Mouse (Mus musculus) limb, embryonic 13.5 days (tissue): ENCODE data around the gene Kcnmb2. TPM values are rescaled to one million over a fixed set of nuclear protein-coding genes. Genes with fewer than 3 reads are reported as not detected.

Source experiments
- ATAC-seq: fragments of 200-750 bp; cut with Nextera tagmentation; 2 replicates; pipeline ENCODE4 v1.8.0; 2017; ENCODE audit warnings: low read depth, moderate number of reproducible peaks, moderate TSS enrichment; ENCODE audit not compliant: low FRiP score
- H3K27ac ChIP-seq: fragments of 300-500 bp; sonication (generic); 2 replicates; pipeline ENCODE4 v1.5.1; 2015; ENCODE audit warnings: inconsistent platforms, mild to moderate bottlenecking, moderate library complexity
- H3K27me3 ChIP-seq: fragments of 300-500 bp; sonication (generic); 2 replicates; pipeline ENCODE4 v1.6.1; 2015; ENCODE audit warnings: mild to moderate bottlenecking, inconsistent platforms
- H3K36me3 ChIP-seq: fragments of 300-500 bp; sonication (generic); 2 replicates; pipeline ENCODE4 v1.6.1; 2015; ENCODE audit warnings: inconsistent platforms, mild to moderate bottlenecking, moderate library complexity
- H3K4me1 ChIP-seq: fragments of 300-500 bp; sonication (generic); 2 replicates; pipeline ENCODE4 v1.6.1; 2015; ENCODE audit warnings: inconsistent platforms
- H3K4me2 ChIP-seq: fragments of 300-500 bp; sonication (generic); replicated peaks from 2 replicates; pipeline ENCODE4 v1.6.1; 2015; ENCODE audit warnings: inconsistent platforms, mild to moderate bottlenecking, moderate library complexity
- H3K4me3 ChIP-seq: fragments of 300-500 bp; sonication (generic); 2 replicates; pipeline ENCODE4 v1.5.1; 2015; ENCODE audit warnings: moderate library complexity, mild to moderate bottlenecking, inconsistent platforms
- H3K9ac ChIP-seq: fragments of 300-500 bp; sonication (generic); 2 replicates; pipeline ENCODE4 v1.6.1; 2015; ENCODE audit warnings: mild to moderate bottlenecking, inconsistent platforms
- H3K9me3 ChIP-seq: fragments of 300-500 bp; sonication (generic); 2 replicates; pipeline ENCODE4 v1.6.1; 2016; ENCODE audit warnings: inconsistent platforms
- WGBS: fragments of 180-500 bp; shearing (Covaris S2); methylation state at CpG from one replicate; pipeline ENCODE4 v1.1.7; 2015; 5-methylcytosine and 5-hydroxymethylcytosine counted together
- polyA plus RNA-seq: library from polyadenylated mRNA; unstranded; fragments of >200 nt; fragmentation: Nextera tagmentation; extraction: Ambion mirVana; gene quantifications from 2 replicates; pipeline ENCODE4 v1.2.1, GENCODE M21; 2015

Gene Kcnmb2
- polyA plus RNA-seq, 1 experiment from 2014 or later: 1.0 TPM

- no peak for ATAC-seq
- 14% methylated on average over 6 of the region's 6 CpGs for WGBS
Observed at GRCm38 (mm10) chr3:31941478-31941877, 39.2 kb downstream of the Kcnmb2 start.

GRCm38 (mm10) chr3:31954213-31954612, 51.9 kb downstream of the Kcnmb2 start:
- Histone ChIP-seq H3K4me2 (no peak overlapping the region), H3K4me1 (no peaks in the 10 kb centered on the region), H3K4me3 (no peak overlapping the region), H3K9me3 (no peaks in the 10 kb centered on the region), H3K27ac (no peak overlapping the region), H3K36me3 (no peaks in the 10 kb centered on the region), H3K9ac (no peak overlapping the region), H3K27me3 (no peaks in the 10 kb centered on the region)
- 73% methylated on average over 3 of the region's 3 CpGs for WGBS
- ATAC-seq: no peak

More at GRCm38 (mm10) chr3:31941478-31941877, 39.2 kb downstream of the Kcnmb2 start:
- H3K4me1 ChIP-seq: no peaks in the 10 kb centered on the region
- H3K4me3 ChIP-seq: no peak overlapping the region
- H3K4me2 ChIP-seq: no peak overlapping the region
- H3K9ac ChIP-seq: no peak overlapping the region
- no peaks in the 10 kb centered on the region for H3K27me3 ChIP-seq
- no peak overlapping the region for H3K27ac ChIP-seq
- no peaks in the 10 kb centered on the region for H3K36me3 ChIP-seq
- H3K9me3 ChIP-seq: no peaks in the 10 kb centered on the region

- no peak overlapping the region for H3K4me2 ChIP-seq
- no peaks in the 10 kb centered on the region for H3K27me3 ChIP-seq
- 64% methylated on average over 2 of the region's 2 CpGs for WGBS
- H3K27ac ChIP-seq: no peak overlapping the region
- H3K9ac ChIP-seq: no peak overlapping the region
- H3K36me3 ChIP-seq: no peaks in the 10 kb centered on the region
- no peak overlapping the region for H3K4me3 ChIP-seq
- no peak for ATAC-seq
- no peaks in the 10 kb centered on the region for H3K4me1 ChIP-seq
- H3K9me3 ChIP-seq: no peaks in the 10 kb centered on the region
Observed at GRCm38 (mm10) chr3:31955004-31955403, 52.7 kb downstream of the Kcnmb2 start.

- H3K4me2 ChIP-seq: no peak overlapping the region
- 64% methylated on average over 5 of the region's 5 CpGs for WGBS
- no peaks in the 10 kb centered on the region for H3K4me1 ChIP-seq
- H3K9ac ChIP-seq: no peak overlapping the region
- no peaks in the 10 kb centered on the region for H3K36me3 ChIP-seq
- H3K9me3 ChIP-seq: no peaks in the 10 kb centered on the region
- no peak overlapping the region for H3K27ac ChIP-seq
- no peak overlapping the region for H3K4me3 ChIP-seq
- H3K27me3 ChIP-seq: no peaks in the 10 kb centered on the region; the same call in 1 of the 2 replicates
- no peak for ATAC-seq
Observed at GRCm38 (mm10) chr3:31959821-31960220, 57.5 kb downstream of the Kcnmb2 start.

GRCm38 (mm10) chr3:31961175-31961574, 58.9 kb downstream of the Kcnmb2 start:
- WGBS: 76% methylated on average over 3 of the region's 3 CpGs
- no peak for ATAC-seq

GRCm38 (mm10) chr3:31963076-31963475, 60.8 kb downstream of the Kcnmb2 start:
- Histone ChIP-seq H3K4me3 (no peak overlapping the region), H3K9me3 (no peaks in the 10 kb centered on the region), H3K27me3 (peaks cover 6% of the 10 kb centered on the region; the same call in 1 of the 2 replicates), H3K27ac (no peak overlapping the region), H3K4me1 (no peaks in the 10 kb centered on the region), H3K4me2 (no peak overlapping the region), H3K36me3 (no peaks in the 10 kb centered on the region), H3K9ac (no peak overlapping the region)
- WGBS: 91% methylated on average over 3 of the region's 3 CpGs
- no peak for ATAC-seq

More at GRCm38 (mm10) chr3:31961175-31961574, 58.9 kb downstream of the Kcnmb2 start:
- Histone ChIP-seq H3K27ac (no peak overlapping the region), H3K4me2 (no peak overlapping the region), H3K27me3 (peaks cover under 1% of the 10 kb centered on the region; the same call in 1 of the 2 replicates), H3K36me3 (no peaks in the 10 kb centered on the region), H3K4me1 (no peaks in the 10 kb centered on the region), H3K9me3 (no peaks in the 10 kb centered on the region), H3K4me3 (no peak overlapping the region), H3K9ac (no peak overlapping the region)

GRCm38 (mm10) chr3:31979661-31980060, 77.4 kb downstream of the Kcnmb2 start:
- no peak overlapping the region for H3K9ac ChIP-seq
- no peak overlapping the region for H3K27ac ChIP-seq
- no peaks in the 10 kb centered on the region for H3K4me1 ChIP-seq
- H3K36me3 ChIP-seq: no peaks in the 10 kb centered on the region
- H3K4me2 ChIP-seq: no peak overlapping the region
- no peak for ATAC-seq
- H3K4me3 ChIP-seq: no peak overlapping the region
- no peaks in the 10 kb centered on the region for H3K27me3 ChIP-seq
- WGBS: 11% methylated on average over 3 of the region's 3 CpGs
- H3K9me3 ChIP-seq: no peaks in the 10 kb centered on the region

- 41% methylated on average over 5 of the region's 5 CpGs for WGBS
Observed at GRCm38 (mm10) chr3:31982444-31982843, 80.1 kb downstream of the Kcnmb2 start.

GRCm38 (mm10) chr3:31985103-31985502, 82.8 kb downstream of the Kcnmb2 start:
- 82% methylated on average over 4 of the region's 4 CpGs for WGBS
- no peaks in the 10 kb centered on the region for H3K9me3 ChIP-seq

More at GRCm38 (mm10) chr3:31982444-31982843, 80.1 kb downstream of the Kcnmb2 start:
- Histone ChIP-seq H3K27ac (no peak overlapping the region), H3K9me3 (no peaks in the 10 kb centered on the region), H3K4me2 (no peak overlapping the region), H3K4me3 (no peak overlapping the region), H3K27me3 (no peaks in the 10 kb centered on the region), H3K9ac (no peak overlapping the region), H3K4me1 (no peaks in the 10 kb centered on the region), H3K36me3 (no peaks in the 10 kb centered on the region)
- ATAC-seq: no peak

GRCm38 (mm10) chr3:31991526-31992045, 89.3 kb downstream of the Kcnmb2 start:
- no peak overlapping the region for H3K4me2 ChIP-seq
- 79% methylated on average over 5 of the region's 5 CpGs for WGBS
- H3K4me3 ChIP-seq: no peak overlapping the region
- ATAC-seq: no peak
- no peaks in the 10 kb centered on the region for H3K27me3 ChIP-seq
- H3K9me3 ChIP-seq: no peaks in the 10 kb centered on the region
- no peak overlapping the region for H3K9ac ChIP-seq
- no peaks in the 10 kb centered on the region for H3K4me1 ChIP-seq
- no peak overlapping the region for H3K27ac ChIP-seq
- no peaks in the 10 kb centered on the region for H3K36me3 ChIP-seq

More at GRCm38 (mm10) chr3:31985103-31985502, 82.8 kb downstream of the Kcnmb2 start:
- ATAC-seq: no peak
- Histone ChIP-seq H3K9ac (no peak overlapping the region), H3K27ac (no peak overlapping the region), H3K36me3 (no peaks in the 10 kb centered on the region), H3K4me2 (no peak overlapping the region), H3K4me1 (no peaks in the 10 kb centered on the region), H3K4me3 (no peak overlapping the region), H3K27me3 (no peaks in the 10 kb centered on the region)

GRCm38 (mm10) chr3:32011566-32011965, 109.3 kb downstream of the Kcnmb2 start:
- ATAC-seq: no peak
- Histone ChIP-seq H3K9ac (no peak overlapping the region), H3K36me3 (no peaks in the 10 kb centered on the region), H3K27ac (no peak overlapping the region), H3K4me2 (no peak overlapping the region), H3K4me3 (no peak overlapping the region), H3K9me3 (no peaks in the 10 kb centered on the region), H3K27me3 (no peaks in the 10 kb centered on the region), H3K4me1 (no peaks in the 10 kb centered on the region)
- WGBS: 81% methylated on average over 5 of the region's 5 CpGs

GRCm38 (mm10) chr3:32012205-32012931, 110.1 kb downstream of the Kcnmb2 start:
- 83% methylated on average over 12 of the region's 12 CpGs for WGBS
- H3K9me3 ChIP-seq: no peaks in the 10 kb centered on the region

More at GRCm38 (mm10) chr3:32012205-32012931, 110.1 kb downstream of the Kcnmb2 start:
- Histone ChIP-seq H3K27ac (no peak overlapping the region), H3K27me3 (no peaks in the 10 kb centered on the region), H3K9ac (no peak overlapping the region), H3K4me2 (no peak overlapping the region), H3K4me3 (no peak overlapping the region), H3K4me1 (no peaks in the 10 kb centered on the region), H3K36me3 (no peaks in the 10 kb centered on the region)
- no peak for ATAC-seq
